Mouse (Mus musculus): ENCODE measurements around the gene Rrp8.

GRCm38 (mm10) chr7:105777797-105778552 is 40.8 kb upstream of the Rrp8 start:
- TF ChIP-seq CTCF (conservative IDR thresholded peaks at IDR 0.05; ENCODE audit: low read length) (no peak), NANOG (IDR thresholded peaks at IDR 0.05; ENCODE audit: borderline replicate concordance, low read length) (no peak)

Measured in E14TG2a.4 (cell line).